Mouse (Mus musculus) stomach, postnatal 0 days (tissue): ENCODE results near the gene Pdzd2.

Experiments used
- CTCF ChIP-seq: IDR thresholded peaks from 2 replicates; pipeline ENCODE4 v1.5.1; 2016; ENCODE audit warnings: antibody characterized with exemption, low read depth, mild to moderate bottlenecking, moderate library complexity
- EP300 ChIP-seq: optimal IDR thresholded peaks from 2 replicates; pipeline ENCODE3; 2016; ENCODE audit warnings: antibody characterized with exemption

DNA sequence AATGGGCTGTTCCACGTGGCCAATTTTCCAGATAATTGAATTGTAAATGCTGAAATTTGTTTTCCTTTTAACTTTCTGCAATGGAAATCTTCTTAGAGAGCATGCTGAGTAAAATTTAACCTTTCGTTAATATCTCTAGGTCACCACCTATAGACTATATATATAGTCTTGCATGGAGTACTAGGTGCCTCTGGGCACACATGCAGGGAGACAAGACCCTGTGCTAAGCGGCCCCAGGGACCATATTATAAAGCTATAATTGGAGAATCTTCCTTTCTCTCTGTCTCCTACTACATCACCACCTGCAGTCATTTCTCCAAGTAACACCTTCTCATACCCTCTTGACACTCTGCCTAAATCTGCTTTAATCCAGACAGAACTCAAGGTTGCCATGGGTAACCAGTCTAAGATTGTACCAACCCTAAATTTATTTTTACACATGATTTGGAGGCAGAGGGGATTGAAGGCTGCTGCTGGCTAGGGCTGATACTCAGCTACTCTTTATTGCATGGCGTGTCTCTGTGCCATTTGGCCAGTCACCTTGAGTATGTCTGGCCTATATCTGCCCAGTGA lies 152.8 kb downstream of the Pdzd2 start:
- TF ChIP-seq CTCF (no peak), EP300 (no peak)
